Mouse (Mus musculus) olfactory bulb, adult 2 months (tissue): Measurements from ENCODE around the gene Nupl2. TPM values are rescaled to one million over a fixed set of nuclear protein-coding genes. Genes with fewer than 3 reads are reported as not detected.

Experiments used
- H3K27ac ChIP-seq: fragments of 200-500 bp; 2 replicates; pipeline ENCODE4 v1.5.1; 2012; ENCODE audit warnings: low read depth, low read length; ENCODE audit not compliant: insufficient read depth
- H3K4me1 ChIP-seq: fragments of 200-500 bp; 2 replicates; pipeline ENCODE4 v1.6.1; 2012; ENCODE audit warnings: low read length; ENCODE audit not compliant: control insufficient read depth, insufficient read depth
- H3K4me3 ChIP-seq: fragments of 200-500 bp; 2 replicates; pipeline ENCODE4 v1.5.1; 2012; ENCODE audit warnings: mild to moderate bottlenecking, low read depth, low read length, moderate library complexity; ENCODE audit not compliant: insufficient read depth
- CTCF ChIP-seq: fragments of 200-500 bp; IDR thresholded peaks from 2 replicates; pipeline ENCODE4 v1.5.1; 2012; ENCODE audit warnings: low read depth, mild to moderate bottlenecking, low read length, moderate library complexity; ENCODE audit not compliant: insufficient read depth
- POLR2A ChIP-seq: fragments of 200-500 bp; IDR thresholded peaks from 2 replicates; pipeline ENCODE4 v1.6.1; 2012; ENCODE audit warnings: mild to moderate bottlenecking, low read depth, low read length, moderate library complexity; ENCODE audit not compliant: insufficient read depth
- WGBS: fragments of 180-500 bp; shearing (Covaris S2); methylation state at CpG from one replicate; pipeline ENCODE4 v1.1.7; 2018; 5-methylcytosine and 5-hydroxymethylcytosine counted together
- polyA plus RNA-seq: library from polyadenylated mRNA; stranded (reverse); fragments of >200 nt; gene quantifications from 2 replicates; pipeline ENCODE4 v1.2.4, GENCODE M21; 2012; ENCODE audit warnings: low replicate concordance; ENCODE audit not compliant: missing spikeins, insufficient read depth, insufficient read length

Nupl2 gene
- polyA plus RNA-seq, 1 experiment: not detected

DNA sequence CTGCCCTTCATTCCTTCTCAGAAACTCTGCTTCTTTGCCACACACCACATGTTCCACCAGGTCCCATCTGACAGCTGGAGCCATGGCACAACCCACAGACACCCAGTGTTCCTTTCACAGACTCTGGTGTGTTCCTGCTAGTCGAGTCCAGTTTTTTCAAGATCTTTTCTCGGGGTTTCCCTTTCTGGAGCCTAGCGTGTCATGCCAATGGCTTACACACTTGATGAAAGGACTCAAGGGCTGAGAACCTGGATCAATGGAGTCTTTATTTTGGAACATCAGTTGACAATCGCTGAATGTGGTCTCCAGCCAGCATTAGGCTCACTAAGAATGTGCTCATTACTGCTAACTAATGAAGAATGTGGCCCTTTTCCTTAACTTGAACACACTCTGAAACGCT is 37.7 kb downstream of the Nupl2 start:
- no peak for TF ChIP-seq CTCF
- 37% methylated on average over 5 of the region's 5 CpGs for WGBS
- H3K27ac ChIP-seq: no peak overlapping the region
- H3K4me1 ChIP-seq: peaks cover 2% of the 10 kb centered on the region; the same call in 1 of the 2 replicates
- no peak overlapping the region for H3K4me3 ChIP-seq

DNA sequence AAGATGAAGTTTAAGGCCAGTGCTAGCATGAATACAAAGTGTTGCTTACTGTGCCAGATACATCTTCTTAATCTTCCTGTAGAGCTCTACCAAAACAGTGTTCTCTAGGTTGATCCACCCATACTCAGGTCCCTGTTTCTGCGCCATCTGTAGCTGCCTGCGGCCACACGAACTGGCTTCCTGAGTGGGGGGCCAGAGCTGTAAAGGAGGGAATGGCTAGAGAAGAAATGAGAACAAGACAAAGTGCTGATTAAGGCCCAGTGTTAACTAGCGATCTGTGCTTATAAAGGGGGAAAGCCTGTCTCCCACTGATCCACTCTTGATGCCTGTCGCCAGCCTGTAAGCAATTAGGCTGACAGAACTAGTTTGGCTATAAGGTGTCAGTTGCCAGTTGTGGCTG is 38.5 kb downstream of the Nupl2 start:
- TF ChIP-seq CTCF (no peak), POLR2A (no peak)
- WGBS: 82% methylated on average over 5 of the region's 5 CpGs
- peaks cover 2% of the 10 kb centered on the region; the same call in 1 of the 2 replicates for H3K4me1 ChIP-seq
- no peak overlapping the region for H3K27ac ChIP-seq
- H3K4me3 ChIP-seq: no peak overlapping the region

DNA sequence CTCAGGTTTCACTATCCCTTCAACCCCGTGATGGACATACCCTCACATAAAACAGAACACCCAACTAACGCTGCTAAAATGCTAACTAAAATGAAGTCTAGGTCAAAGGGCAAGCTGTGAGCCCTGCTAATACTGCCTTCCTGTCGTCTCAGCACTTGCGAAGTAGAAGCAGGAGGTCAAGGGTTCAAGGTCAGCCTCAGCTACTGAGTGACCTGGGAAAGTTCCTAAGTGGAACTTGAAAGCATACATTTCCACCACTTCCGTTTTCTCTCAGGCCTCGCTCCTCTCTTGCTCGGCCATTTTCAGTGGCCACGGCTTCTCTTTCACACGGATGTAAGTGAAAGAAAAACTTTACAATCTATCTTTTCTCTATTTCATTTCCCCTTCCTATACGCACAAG is 43.2 kb downstream of the Nupl2 start:
- no peak overlapping the region for H3K4me3 ChIP-seq
- no peaks in the 10 kb centered on the region for H3K4me1 ChIP-seq
- no peak overlapping the region for H3K27ac ChIP-seq
- TF ChIP-seq CTCF: no peak
- no peak for TF ChIP-seq POLR2A
- 84% methylated on average over 10 of the region's 10 CpGs for WGBS

DNA sequence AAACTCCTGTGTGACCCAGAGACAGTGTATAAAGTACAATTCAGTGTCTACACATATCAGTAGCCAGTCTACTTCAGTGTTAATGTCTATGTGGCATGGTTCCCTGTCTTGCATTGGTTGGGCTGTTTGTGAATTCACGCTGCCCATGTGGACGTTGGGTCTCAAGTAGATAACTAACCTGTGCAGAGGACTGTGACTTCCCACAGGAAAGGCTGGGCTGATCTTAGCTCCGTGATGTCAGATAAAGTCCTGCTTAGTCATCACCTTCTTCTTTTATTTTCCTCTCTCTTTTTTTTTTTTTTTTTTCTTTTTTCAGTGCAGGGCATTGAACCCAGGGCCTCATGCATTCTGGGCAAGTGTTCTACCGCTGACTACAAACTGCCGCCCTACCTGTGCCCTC is 43.7 kb downstream of the Nupl2 start:
- no peak for TF ChIP-seq CTCF
- no peak for TF ChIP-seq POLR2A
- Histone ChIP-seq H3K4me1 (no peaks in the 10 kb centered on the region), H3K4me3 (no peak overlapping the region), H3K27ac (no peak overlapping the region)
- 93% methylated on average over 5 of the region's 5 CpGs for WGBS

DNA sequence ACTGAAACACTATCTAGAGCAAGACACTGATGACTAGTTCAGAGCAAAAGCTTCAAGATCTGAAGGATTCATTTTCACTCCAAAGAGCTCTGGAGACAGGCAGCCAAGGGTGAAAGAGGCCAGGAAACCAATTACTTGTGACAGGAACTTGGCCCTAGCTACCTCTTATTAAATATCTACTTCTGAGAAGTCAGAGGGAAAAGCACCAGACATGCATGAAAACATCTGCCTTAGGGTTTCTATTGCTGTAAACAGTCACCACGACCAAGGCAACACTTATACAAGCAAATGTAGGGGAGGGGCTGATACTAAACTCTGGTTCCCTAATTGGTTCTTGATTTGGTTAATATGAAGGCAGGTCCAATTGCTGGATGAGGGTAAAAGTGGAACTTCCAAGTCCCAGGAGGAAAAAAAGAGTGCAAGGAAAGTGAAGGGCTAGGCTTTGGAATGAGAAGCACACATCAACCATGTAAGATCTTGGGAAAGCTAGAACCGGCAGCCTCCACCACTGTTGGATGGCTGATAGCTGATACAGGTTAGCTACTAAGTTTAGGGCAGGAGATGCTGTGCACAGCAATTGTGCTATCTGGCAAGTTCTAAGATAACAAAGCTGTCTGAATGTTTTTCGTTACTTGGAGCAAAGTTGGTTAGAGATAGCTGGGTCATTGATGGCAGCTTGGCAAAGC is 49.2 kb downstream of the Nupl2 start:
- WGBS: 61% methylated on average over 3 of the region's 3 CpGs
- TF ChIP-seq POLR2A: no peak
- TF ChIP-seq CTCF: no peak

DNA sequence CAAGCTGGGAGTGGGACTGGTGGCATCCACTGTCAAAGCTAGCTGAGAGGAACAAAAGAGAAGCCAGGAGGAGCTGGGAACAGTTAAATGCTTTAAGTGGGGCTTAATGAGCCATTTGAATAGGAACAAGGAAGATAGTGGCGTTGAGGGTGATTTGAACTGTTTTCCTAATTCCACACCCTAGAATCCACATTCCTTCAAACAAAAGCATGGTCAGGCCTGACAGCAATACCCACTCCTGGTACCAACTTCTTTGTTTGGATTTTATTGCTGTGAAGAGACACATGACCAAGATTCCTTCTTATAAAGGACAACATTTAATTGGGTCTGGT is 49.8 kb downstream of the Nupl2 start:
- 68% methylated on average over 1 of the region's 1 CpGs for WGBS
- Histone ChIP-seq H3K4me3 (no peak overlapping the region), H3K4me1 (no peaks in the 10 kb centered on the region), H3K27ac (no peak overlapping the region)
- no peak for TF ChIP-seq POLR2A
- TF ChIP-seq CTCF: no peak

More for the DNA sequence above, 49.2 kb downstream of the Nupl2 start:
- Histone ChIP-seq H3K4me3 (no peak overlapping the region), H3K27ac (no peak overlapping the region), H3K4me1 (no peaks in the 10 kb centered on the region)

DNA sequence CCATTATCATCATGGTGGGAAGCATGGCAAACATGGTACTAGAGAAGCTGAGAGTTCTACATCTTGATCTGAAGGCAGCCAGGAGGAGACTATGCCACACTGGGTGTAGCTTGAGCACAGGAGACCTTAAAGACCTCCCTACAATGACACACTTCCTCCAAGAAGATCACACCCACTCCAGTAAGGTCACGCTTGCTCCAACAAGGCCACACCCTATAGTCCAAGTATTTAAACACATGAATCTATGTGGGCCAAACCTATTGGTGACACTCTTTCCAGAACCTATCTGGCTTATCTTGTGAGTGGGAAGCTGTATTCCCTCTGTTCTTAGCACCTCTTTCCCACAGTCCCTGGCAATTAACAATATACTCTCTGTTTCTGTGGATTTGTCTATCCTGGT is 50.1 kb downstream of the Nupl2 start:
- H3K4me3 ChIP-seq: no peak overlapping the region
- TF ChIP-seq POLR2A: no peak
- TF ChIP-seq CTCF: no peak
- H3K4me1 ChIP-seq: no peaks in the 10 kb centered on the region
- WGBS: 100% methylated on average over 1 of the region's 1 CpGs
- H3K27ac ChIP-seq: no peak overlapping the region

Other genes starting within 250 kb of the Nupl2 start
- not detected in 2 replicates for gene Fam126a, start 134.3 kb upstream of the Nupl2 start, polyA plus RNA-seq
- not detected in 2 replicates for gene Klhl7, start 64.4 kb upstream of the Nupl2 start, polyA plus RNA-seq
- gene Kcnh2, start 186.6 kb downstream of the Nupl2 start, polyA plus RNA-seq: not detected in 2 replicates
- gene Nos3, start 199.8 kb downstream of the Nupl2 start, polyA plus RNA-seq: not detected in 2 replicates
- not detected in 2 replicates for gene Atg9b, start 227.2 kb downstream of the Nupl2 start, polyA plus RNA-seq
- not detected in 2 replicates for gene Abcb8, start 228.7 kb downstream of the Nupl2 start, polyA plus RNA-seq
- not detected in 2 replicates for gene Asic3, start 248.4 kb downstream of the Nupl2 start, polyA plus RNA-seq